Mouse (Mus musculus) G1E (cell line): ENCODE measurements around the gene Cript. TPM values are rescaled to one million over a fixed set of nuclear protein-coding genes. Genes with fewer than 3 reads are reported as not detected.

Experiments used
- ATAC-seq: 2 replicates; pipeline ENCODE4 v1.8.0; 2016; ENCODE audit warnings: mild to moderate bottlenecking; ENCODE audit not compliant: insufficient number of reproducible peaks, poor library complexity, low FRiP score, severe bottlenecking; ENCODE audit errors: extremely low read depth
- DNase-seq: peaks from one replicate; pipeline ENCODE4 v3.0.0; 2012; ENCODE audit warnings: low spot score
- H3K27me3 ChIP-seq: 2 replicates; pipeline ENCODE4 v1.6.1; 2012; ENCODE audit warnings: mild to moderate bottlenecking, low read length, inconsistent platforms; ENCODE audit not compliant: insufficient read depth
- H3K36me3 ChIP-seq: replicated peaks from 2 replicates; pipeline ENCODE3; 2012; ENCODE audit warnings: mild to moderate bottlenecking, inconsistent platforms
- H3K4me1 ChIP-seq: 2 replicates; pipeline ENCODE4 v1.6.1; 2012; ENCODE audit warnings: low read depth, low read length, inconsistent platforms, mixed read lengths; ENCODE audit not compliant: insufficient read depth
- H3K4me3 ChIP-seq: 2 replicates; pipeline ENCODE4 v1.5.1; 2012; ENCODE audit warnings: low read depth, mild to moderate bottlenecking, inconsistent platforms, low read length, moderate library complexity, mixed read lengths
- H3K9me3 ChIP-seq: replicated peaks from 2 replicates; pipeline ENCODE4 v1.6.1; 2012; ENCODE audit warnings: inconsistent platforms
- CTCF ChIP-seq: IDR thresholded peaks from 2 replicates; pipeline ENCODE4 v1.5.1; 2012; ENCODE audit warnings: low read depth, low read length, inconsistent platforms, mixed read lengths
- GATA1 ChIP-seq: IDR thresholded peaks from 2 replicates; pipeline ENCODE4 v1.6.1; 2012; ENCODE audit warnings: borderline replicate concordance, low read length, inconsistent platforms, mixed read lengths
- GATA2 ChIP-seq: IDR thresholded peaks from 2 replicates; pipeline ENCODE4 v1.6.1; 2012; ENCODE audit warnings: low read depth, low read length, inconsistent platforms, borderline replicate concordance
- POLR2AphosphoS5 ChIP-seq: IDR thresholded peaks from 2 replicates; pipeline ENCODE4 v1.6.1; 2012; ENCODE audit warnings: low read depth, low read length, inconsistent platforms; ENCODE audit not compliant: insufficient replicate concordance
- TAL1 ChIP-seq: conservative IDR thresholded peaks from 2 replicates; pipeline ENCODE4 v1.6.1; 2012; ENCODE audit warnings: low read depth, low read length, inconsistent platforms, mixed read lengths
- polyA plus RNA-seq: library from polyadenylated mRNA; stranded (reverse); fragments of >175 nt; gene quantifications from 2 replicates; pipeline ENCODE4 v1.2.3, GENCODE M21; 2012
- total RNA-seq, 2 experiments: library from RNA; stranded (forward) in 1 of 2; stranded (reverse) in 1 of 2; fragments of 200-1000 nt in 1 of 2; fragments of >200 nt in 1 of 2; fragmentation: Nextera tagmentation in 1 of 2; gene quantifications; 2 replicates each; pipeline ENCODE4 v1.2.3; 2014 to 2017

Gene Cript
- total RNA-seq (2014; fragmentation: Nextera tagmentation) (93.0 and 116 TPM in 2 replicates), total RNA-seq (2017) (100 and 108 TPM in 2 replicates), polyA plus RNA-seq (2.7 and 3.2 TPM in 2 replicates)

- ATAC-seq (peak; percentile 99), DNase-seq (peak; percentile 88)
- Histone ChIP-seq H3K9me3 (no peaks in the 10 kb centered on the region), H3K4me3 (peak within 1 kb of the TSS; percentile 97), H3K27me3 (no peaks in the 10 kb centered on the region), H3K36me3 (peaks cover 29% of the 10 kb centered on the region), H3K4me1 (peaks cover 27% of the 10 kb centered on the region)
- TF ChIP-seq POLR2AphosphoS5: no peak
- TF ChIP-seq GATA2: no peak
- TF ChIP-seq GATA1: no peak
- no peak for TF ChIP-seq CTCF
- TF ChIP-seq TAL1: no peak
Measured at GRCm38 (mm10) chr17:87025269-87025949, at the start of gene Cript, which contains the start of gene Pigf. TSS of gene Cript (plus strand) at chr17:87025550. TSS of gene Pigf (minus strand) at chr17:87025406.

DNA sequence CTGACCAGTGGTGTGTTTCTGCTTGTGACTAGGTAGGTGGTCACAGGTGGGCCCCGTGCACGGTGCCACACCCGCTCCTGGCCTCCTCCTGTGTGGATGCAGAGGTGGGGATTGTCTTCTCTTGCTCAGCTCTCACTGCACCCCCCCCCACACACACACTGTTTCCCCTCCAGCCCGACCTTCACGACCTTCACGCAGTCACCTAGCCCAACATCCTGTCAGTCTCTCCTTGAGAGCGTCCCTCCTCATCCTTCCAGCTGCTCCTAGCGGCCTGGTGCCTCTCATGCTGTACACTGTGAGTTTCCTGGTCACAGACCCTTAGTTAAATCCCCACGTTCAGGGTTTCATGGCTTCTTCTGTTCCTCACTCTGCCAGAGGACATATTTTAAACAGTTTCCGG is 49.0 kb upstream of the Cript start:
- H3K27me3 ChIP-seq: 0 out of 2 replicates have a peak, but pooled peaks cover 2% of the 10 kb centered on the region
- H3K4me3 ChIP-seq: no peak overlapping the region
- DNase-seq: no peak
- H3K9me3 ChIP-seq: peaks cover 10% of the 10 kb centered on the region
- ATAC-seq: no peak
- H3K4me1 ChIP-seq: no peaks in the 10 kb centered on the region
- TF ChIP-seq CTCF: no peak
- no peak for TF ChIP-seq GATA2
- TF ChIP-seq GATA1: no peak
- TF ChIP-seq POLR2AphosphoS5: no peak
- TF ChIP-seq TAL1: no peak
- H3K36me3 ChIP-seq: no peaks in the 10 kb centered on the region

- DNase-seq (no peak), ATAC-seq (no peak)
- Histone ChIP-seq H3K4me1 (no peaks in the 10 kb centered on the region; the same call in 1 of the 2 replicates), H3K4me3 (no peak overlapping the region), H3K27me3 (0 out of 2 replicates have a peak, but pooled peaks cover 2% of the 10 kb centered on the region), H3K36me3 (no peaks in the 10 kb centered on the region), H3K9me3 (peaks cover 19% of the 10 kb centered on the region)
- no peak for TF ChIP-seq POLR2AphosphoS5
- no peak for TF ChIP-seq CTCF
- TF ChIP-seq TAL1: no peak
- TF ChIP-seq GATA1: no peak
- no peak for TF ChIP-seq GATA2
Measured at GRCm38 (mm10) chr17:86978496-86978895, 46.9 kb upstream of the Cript start.

- Histone ChIP-seq H3K27me3 (0 out of 2 replicates have a peak, but pooled peaks cover 2% of the 10 kb centered on the region), H3K4me1 (no peaks in the 10 kb centered on the region; the same call in 1 of the 2 replicates), H3K9me3 (peaks cover 19% of the 10 kb centered on the region), H3K36me3 (no peaks in the 10 kb centered on the region), H3K4me3 (peak overlapping the region; percentile 50; the same call in 1 of the 2 replicates)
- TF ChIP-seq CTCF (0 out of 2 replicates have a peak, but pooled peaks have one; percentile 12), POLR2AphosphoS5 (peak; percentile 53; the same call in 1 of the 2 replicates), GATA2 (no peak), TAL1 (no peak), GATA1 (no peak)
- ATAC-seq (no peak), DNase-seq (no peak)
Measured at GRCm38 (mm10) chr17:86981205-86981604, 44.1 kb upstream of the Cript start.

DNA sequence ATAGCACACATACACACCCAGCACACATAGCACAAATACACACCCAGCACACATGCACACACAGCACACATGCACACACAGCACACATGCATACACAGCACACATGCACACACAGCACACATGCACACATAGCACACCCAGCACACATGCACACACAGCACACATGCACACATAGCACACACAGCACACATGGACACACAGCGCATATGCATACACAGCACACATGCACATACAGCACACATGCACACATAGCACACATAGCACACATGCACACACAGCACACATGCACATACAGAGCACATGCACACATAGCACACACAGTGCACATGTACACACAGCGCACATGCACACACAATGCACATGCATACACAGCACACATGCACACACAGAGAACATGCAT is 43.6 kb upstream of the Cript start:
- TF ChIP-seq CTCF: no peak
- TF ChIP-seq GATA2: no peak
- TF ChIP-seq GATA1: no peak
- TF ChIP-seq TAL1: no peak
- TF ChIP-seq POLR2AphosphoS5: no peak
- H3K9me3 ChIP-seq: peaks cover 16% of the 10 kb centered on the region
- DNase-seq (no peak), ATAC-seq (no peak)
- H3K4me1 ChIP-seq: no peaks in the 10 kb centered on the region; the same call in 1 of the 2 replicates
- H3K4me3 ChIP-seq: peak overlapping the region; percentile 50; the same call in 1 of the 2 replicates
- 0 out of 2 replicates have a peak, but pooled peaks cover 2% of the 10 kb centered on the region for H3K27me3 ChIP-seq
- H3K36me3 ChIP-seq: no peaks in the 10 kb centered on the region

DNA sequence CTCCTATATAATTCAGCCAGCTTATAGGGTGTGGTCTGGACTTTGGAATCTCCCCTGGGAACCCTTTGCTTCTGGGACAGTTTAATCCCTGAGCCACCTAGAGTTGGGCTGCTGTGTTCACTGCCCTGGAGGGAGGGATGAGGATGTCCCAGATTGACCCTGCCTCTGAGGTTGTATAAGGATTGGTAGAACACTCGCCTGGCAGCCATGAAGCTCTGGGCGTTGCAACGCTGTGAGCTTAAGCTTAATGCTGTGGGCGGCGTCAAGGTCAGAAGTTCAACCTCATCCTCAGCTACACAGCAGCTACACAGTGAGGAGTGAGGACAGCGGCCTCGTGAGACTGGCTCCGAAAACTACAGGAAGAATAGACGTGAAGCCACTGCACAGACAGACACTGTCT is 42.9 kb upstream of the Cript start:
- Histone ChIP-seq H3K4me1 (no peaks in the 10 kb centered on the region; the same call in 1 of the 2 replicates), H3K27me3 (0 out of 2 replicates have a peak, but pooled peaks cover 2% of the 10 kb centered on the region), H3K4me3 (no peak overlapping the region), H3K36me3 (no peaks in the 10 kb centered on the region), H3K9me3 (peaks cover 16% of the 10 kb centered on the region)
- TF ChIP-seq POLR2AphosphoS5 (no peak), GATA2 (no peak), CTCF (no peak), TAL1 (no peak), GATA1 (no peak)
- DNase-seq: no peak
- ATAC-seq: no peak
